Mouse (Mus musculus): ENCODE results near the gene Hmgcl.
A peak's percentile ranks its signal among the peaks of the same experiment; 100 is the strongest.
"Not testable (repeated sequence)": the region's sequence is repeated elsewhere in the genome, so short reads cannot be mapped to it uniquely, and the experiment has no call there.

The Hmgcl gene

GRCm38 (mm10) chr4:135926861-135927260 lies 19.4 kb upstream of the Hmgcl start:
- no peak for DNase-seq (ENCODE audit: low read depth)

GRCm38 (mm10) chr4:135928376-135928775 lies 17.9 kb upstream of the Hmgcl start:
- DNase-seq (ENCODE audit: low read depth): no peak

DNA sequence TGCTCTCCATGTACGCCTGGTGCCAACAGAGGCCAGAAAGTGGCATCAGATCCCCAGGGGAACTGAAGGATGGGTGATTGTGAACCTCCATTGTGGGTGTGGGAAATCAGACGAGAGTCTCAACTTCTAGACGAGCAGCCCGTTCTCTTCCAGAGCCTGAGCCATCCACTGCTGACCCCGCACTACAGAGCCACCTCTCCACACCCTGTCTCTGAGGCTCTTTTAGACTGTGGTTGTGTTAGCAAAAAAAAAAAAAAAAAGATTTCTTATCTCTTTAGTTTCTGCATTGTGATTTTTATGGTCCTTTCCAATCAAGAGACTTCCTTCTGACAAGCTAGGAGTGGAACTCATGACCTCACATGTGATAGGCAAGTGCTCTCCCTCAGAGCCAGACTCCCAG lies 16.8 kb upstream of the Hmgcl start:
- no peak for DNase-seq (ENCODE audit: low read depth)

DNA sequence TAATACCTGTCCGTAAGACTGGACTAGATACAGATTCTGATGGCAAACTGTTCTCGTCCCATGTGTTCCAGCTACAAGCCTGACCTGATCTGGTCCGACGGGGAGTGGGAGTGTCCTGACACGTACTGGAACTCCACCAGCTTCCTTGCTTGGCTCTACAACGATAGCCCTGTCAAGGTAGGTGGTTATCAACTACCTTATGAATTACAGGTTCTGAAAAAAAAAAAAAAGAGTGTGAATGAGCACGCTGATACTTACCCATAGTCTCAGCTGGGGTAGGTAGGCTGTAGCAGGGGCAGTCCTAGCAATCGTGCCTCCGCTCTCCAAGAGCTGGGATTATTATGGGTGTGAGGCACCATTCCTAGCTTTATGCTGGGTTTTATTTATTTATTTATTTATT lies 16.4 kb upstream of the Hmgcl start:
- DNase-seq (ENCODE audit: low read depth): no peak

GRCm38 (mm10) chr4:135930239-135930638 lies 16.0 kb upstream of the Hmgcl start:
- no peak for DNase-seq (ENCODE audit: low read depth)

DNA sequence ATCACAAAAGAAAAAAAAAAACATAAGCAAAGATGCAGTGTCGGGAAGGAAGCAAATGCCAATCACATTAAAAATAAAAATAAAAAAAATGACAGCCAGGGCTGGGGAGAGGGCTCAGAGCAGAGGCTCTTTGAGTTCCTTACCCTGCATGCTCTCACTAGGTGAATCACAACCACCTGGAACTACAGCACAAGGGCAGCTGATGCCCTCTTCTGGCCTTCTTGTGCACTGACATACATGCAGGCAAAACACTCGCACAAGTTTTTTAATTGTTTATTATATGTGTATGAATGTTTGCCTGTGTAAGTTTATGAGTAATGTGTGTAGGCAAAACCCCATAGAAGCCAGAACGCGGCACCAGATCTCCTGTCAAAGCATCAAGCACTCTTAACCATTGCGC lies 14.4 kb upstream of the Hmgcl start:
- DNase-seq (ENCODE audit: low read depth): no peak

- DNase-seq (ENCODE audit: low read depth): no peak
Observed at GRCm38 (mm10) chr4:135934708-135935500, 11.3 kb upstream of the Hmgcl start.

DNA sequence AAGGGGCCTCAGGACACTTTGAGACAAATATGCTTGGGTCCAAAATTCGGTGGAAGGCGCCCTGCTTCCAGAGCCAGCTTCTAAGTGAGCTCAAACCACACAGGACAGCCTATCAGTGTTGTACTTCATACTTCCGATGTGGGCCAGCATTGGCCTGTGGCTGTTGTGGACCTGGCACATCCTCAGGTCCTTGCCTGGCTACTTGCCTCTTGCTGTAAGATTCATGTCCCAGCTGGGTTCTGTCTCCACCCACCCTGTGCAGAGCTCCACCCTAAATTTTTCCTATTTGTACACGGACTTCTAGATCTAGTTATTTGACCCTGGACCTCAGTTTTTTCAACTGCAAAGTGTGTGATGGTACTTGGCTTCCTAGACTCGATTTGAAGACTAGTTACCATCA lies 10.7 kb upstream of the Hmgcl start:
- no peak for DNase-seq (ENCODE audit: low read depth)

DNA sequence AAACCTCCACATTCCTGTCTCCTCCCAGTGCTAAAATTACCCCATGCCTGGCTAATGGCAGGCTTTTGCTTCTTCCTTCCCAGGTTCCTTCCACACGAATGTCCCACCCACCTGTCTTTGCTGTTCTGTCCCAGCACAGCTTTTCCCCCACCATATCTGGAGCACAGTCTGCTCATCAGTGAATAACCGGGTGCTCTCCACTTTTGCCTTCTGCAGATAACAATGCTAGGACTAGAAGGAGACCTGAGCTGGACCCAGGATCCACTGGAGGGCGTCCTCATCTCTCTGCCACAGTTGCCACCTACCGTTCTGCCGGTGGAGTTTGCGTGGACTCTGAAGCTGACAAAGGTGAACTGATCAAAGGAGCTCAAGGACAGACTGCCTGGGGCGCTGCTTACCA lies 7.4 kb upstream of the Hmgcl start:
- DNase-seq (ENCODE audit: low read depth): no peak

GRCm38 (mm10) chr4:135941026-135941425 lies 5.2 kb upstream of the Hmgcl start:
- DNase-seq (ENCODE audit: low read depth): not testable (repeated sequence)

DNA sequence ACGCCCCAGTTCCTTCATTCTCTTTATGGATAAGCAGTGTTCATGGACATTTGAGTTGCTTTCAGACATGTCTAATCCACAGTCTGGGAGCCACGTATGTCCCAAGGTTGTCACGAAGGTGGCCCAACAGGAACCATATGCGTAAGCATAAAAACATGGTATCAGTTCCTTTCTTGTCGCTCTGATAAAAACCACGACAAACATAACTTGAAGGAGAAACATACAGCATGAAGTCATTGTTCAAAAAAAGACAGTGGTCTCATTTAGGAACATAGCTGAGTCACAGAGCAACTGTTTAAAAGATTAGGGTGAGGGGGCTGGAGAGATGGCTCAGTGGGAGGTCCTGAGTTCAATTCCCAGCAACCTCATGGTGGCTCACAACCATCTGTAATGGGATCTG lies 4.1 kb upstream of the Hmgcl start:
- peak; percentile 52 for DNase-seq (ENCODE audit: low read depth)

DNA sequence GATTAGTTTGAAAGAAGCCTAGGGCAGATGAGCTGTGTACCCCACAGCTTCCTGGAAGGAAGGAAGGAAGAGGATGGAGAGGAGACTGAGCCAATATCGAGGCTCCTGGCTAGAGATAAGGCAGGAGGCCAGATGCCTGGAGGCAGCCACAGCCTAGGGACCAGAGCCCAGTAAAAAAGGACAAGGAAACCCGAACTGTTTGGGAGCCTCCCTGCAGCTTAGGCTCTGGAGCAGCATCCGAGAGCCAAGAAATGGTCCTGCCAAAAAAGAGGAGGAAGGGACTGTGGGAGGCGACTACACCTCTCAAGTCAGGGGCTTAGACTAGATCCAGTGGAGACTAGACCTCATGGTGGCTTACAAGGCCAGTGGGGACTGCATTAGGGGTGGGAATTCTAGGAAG lies 2.9 kb upstream of the Hmgcl start:
- DNase-seq (ENCODE audit: low read depth): no peak

DNA sequence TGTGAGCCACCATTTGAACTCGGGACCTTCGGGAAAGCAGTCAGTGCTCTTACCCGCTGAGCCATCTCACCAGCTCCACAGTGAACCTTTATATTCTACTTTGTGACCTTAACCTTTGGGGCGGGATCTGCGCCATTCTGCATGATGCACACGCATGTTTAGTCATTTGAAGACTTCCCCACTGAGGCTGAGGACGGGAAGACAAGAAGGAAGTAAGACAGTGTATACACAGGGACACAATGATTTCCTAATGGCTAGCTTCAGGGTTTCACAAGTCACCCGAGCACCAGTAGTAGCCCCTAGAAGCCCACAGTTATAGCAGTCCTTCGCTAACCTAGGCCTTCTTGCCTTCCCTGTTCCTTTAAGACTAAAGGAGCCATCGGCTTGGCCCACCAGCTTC lies 542 bp upstream of the Hmgcl start:
- DNase-seq (ENCODE audit: low read depth): no peak

DNA sequence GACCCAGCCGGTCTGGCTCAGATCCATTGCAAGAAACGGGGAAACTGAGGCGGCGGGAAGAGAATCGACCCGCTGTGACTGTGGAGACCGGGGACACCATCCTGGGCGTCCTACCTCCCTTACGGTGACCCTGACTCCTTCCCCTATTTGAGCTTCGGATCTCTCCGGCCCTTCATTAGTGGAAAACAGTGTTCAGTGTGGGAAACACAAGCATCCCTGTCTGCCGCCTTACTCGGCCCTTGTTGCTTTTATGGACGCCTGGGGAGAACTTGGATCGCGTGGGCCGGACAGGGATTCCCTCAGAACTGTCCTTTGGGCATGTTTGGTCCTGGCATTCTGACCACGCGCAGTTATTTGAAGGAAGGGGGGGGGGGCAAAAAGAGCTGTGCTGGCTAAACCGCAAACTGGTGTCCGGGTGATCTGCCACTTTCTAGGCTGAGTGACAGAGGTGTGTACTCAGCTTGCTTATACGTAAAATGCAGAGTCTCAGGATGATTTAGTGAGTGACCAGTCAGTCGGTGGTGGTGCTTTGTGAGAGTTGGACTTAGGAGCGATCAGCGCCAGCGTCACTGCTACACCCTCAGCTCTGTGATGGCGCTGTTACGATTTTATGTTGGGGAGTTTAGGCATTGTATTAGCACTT lies 532 bp downstream of the Hmgcl start:
- DNase-seq (ENCODE audit: low read depth): no peak

- DNase-seq (ENCODE audit: low read depth): no peak
Observed at GRCm38 (mm10) chr4:135948142-135948541, 1.9 kb downstream of the Hmgcl start.

DNA sequence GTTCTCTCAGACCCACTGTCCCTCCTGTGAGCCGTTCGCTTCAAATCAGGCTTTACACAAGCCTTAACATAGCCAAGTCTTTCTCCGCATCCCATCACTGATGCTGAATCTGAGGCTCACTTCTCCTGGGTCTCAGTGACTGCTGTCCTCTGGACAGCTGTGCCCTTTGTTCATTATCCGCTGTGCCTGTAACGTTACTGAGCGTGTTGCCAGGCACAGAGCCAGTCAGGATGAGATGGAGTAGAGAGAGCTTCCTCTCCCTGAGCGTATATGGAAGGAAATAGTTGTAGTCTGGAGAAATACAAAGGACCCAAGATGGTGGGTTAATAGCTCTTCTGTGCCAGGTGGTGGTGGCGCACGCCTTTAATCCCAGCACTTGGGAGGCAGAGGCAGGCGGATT lies 3.2 kb downstream of the Hmgcl start:
- DNase-seq (ENCODE audit: low read depth): no peak

DNA sequence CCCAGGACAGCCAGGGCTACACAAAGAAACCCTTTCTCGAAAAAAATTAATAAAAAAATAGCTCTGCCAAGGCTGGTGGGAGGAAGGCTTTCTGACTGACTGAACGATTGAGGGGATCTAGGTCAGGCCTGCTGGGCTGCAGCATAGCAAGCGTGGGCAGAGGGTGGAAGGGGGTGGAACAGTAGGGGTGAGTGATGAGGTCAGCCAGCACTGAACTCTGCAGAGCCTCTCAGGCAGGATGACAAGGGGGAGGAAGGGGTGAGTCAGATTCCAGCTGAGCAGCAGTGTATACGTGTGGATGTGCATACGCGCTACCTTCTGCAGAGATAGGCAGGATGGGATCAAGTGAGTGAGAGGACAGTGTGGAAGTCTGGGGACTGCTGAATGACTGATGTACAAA lies 3.7 kb downstream of the Hmgcl start:
- DNase-seq (ENCODE audit: low read depth): no peak

DNA sequence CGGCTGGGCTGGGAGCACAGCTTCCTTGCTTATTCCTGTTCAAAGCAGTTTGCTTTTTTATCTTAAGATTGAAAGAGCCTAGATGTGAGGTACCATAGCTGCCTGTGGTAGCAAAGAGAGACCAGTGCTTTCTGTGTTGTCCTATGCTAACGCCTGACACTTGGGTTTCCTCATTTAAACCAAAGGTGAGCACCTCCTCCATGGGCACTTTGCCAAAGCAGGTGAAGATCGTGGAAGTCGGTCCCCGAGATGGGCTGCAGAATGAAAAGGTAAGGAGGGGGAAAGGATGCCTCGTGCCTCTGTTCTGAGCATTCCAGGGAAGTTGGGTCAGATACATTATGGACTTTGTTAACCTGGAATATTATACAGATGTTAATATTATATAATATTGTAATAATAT lies 4.1 kb downstream of the Hmgcl start:
- DNase-seq (ENCODE audit: low read depth): no peak

GRCm38 (mm10) chr4:135951505-135951904 lies 5.3 kb downstream of the Hmgcl start:
- DNase-seq (ENCODE audit: low read depth): no peak

DNA sequence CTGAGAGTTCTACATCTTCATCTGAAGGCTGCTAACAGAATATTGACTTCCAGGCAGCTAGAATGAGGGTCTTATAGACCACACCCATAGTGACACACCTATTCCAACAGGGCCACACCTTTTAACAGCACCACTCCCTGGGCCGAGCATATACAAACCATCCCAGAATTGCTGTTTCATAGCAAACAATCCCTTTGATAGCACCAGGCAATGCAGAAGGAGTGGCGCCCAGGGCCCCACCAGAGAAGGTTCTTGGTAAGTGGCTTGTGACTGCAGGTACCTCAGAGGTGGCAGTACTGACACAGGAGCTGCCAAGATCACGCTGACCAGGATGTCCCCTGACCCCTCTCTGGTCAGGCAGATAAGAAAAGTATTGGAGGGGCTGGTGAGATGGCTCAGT lies 6.9 kb downstream of the Hmgcl start:
- DNase-seq (ENCODE audit: low read depth): no peak

DNA sequence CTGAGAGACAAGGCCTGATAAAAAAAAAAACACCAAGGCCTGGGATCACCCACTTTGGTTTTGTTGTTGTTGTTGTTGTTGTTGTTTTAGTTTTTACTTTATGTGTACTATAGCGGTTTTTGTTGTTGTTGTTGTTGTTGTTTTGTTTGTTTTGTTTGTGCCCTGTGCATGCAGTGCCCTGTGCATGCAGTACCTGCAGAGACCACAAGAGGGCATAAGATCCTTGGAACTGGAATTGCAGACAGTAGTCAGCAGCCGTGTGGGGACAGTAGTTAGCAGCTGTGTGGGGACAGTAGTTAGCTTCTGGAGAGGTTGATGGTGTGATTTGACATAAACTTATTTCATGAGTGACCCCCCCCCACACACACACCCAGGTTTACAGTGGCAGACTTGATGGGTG lies 8.0 kb downstream of the Hmgcl start:
- DNase-seq (ENCODE audit: low read depth): no peak

DNA sequence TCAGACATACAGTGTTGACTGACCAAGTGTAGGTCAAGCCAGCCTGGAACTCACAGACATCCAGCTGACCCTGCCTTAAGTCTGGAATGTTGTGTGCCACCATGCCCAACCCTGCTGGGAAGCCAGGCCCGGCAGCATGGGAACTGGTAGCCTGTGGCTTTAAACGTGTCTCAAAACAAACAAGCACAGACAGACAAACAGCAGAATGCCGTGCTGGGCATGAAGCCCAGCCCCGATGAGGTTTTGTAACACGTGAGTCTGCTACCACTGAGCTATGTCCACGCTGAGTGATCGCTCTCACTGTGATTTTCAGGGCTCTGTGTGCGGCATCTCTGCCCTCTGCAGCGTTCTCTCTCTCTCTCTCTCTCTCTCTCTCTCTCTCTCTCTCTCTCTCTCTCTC lies 9.6 kb downstream of the Hmgcl start:
- DNase-seq (ENCODE audit: low read depth): no peak

DNA sequence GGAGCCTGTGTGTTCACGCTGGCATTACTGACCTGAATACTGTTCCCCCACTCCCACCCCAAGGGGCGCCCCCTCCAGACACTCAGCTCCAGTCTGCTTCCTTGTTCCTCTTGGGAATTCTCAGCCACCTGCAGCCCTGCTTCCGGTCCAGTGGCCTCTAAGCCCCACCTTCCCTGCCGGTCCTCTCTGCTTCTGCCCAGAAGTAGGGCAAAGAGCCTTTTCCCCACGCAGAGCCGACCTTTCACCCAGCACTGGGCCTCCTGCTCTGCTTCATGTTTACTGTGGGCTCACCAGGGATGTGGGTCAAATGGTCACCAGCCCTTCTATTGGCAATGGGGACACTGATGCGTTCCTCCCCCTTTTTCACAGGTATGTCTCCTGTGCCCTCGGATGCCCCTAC lies 12.1 kb downstream of the Hmgcl start:
- no peak for DNase-seq (ENCODE audit: low read depth)

DNA sequence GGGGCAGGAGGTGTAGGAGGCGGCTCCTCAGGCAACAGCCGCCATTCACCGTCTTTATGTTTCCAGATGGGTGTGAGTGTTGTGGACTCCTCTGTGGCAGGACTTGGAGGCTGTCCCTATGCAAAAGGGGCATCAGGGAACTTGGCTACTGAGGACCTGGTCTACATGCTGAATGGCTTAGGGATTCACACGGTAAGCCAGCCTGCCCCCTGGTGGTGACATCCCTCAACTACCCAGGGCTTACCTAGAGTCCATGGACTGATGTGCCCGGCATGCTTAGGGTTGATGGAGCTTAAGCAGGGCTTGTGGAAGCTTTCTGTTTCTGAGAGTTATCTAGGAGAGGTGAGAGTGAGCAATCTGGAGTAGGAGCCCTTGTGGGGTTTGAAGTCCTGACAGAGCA lies 14.5 kb downstream of the Hmgcl start:
- peak; percentile 88 for DNase-seq (ENCODE audit: low read depth)

Measured in c-Kit-positive CD71-negative TER-119-negative erythroid progenitor cells, embryonic 14.5 days (primary cell).